Mouse (Mus musculus) forebrain, embryonic 11.5 days (tissue): ENCODE measurements around the gene Nin. TPM values are rescaled to one million over a fixed set of nuclear protein-coding genes. Genes with fewer than 3 reads are reported as not detected.

Experiments
- ATAC-seq: fragments of 200-750 bp; cut with Nextera tagmentation; replicated peaks from 2 replicates; pipeline ENCODE4 v1.8.0; 2017; ENCODE audit warnings: moderate TSS enrichment; ENCODE audit not compliant: low FRiP score
- DNase-seq: peaks from one replicate; pipeline ENCODE4 v3.0.0-alpha.2; 2017; ENCODE audit warnings: low spot score
- H3K27ac ChIP-seq: fragments of 300-500 bp; sonication (generic); 2 replicates; pipeline ENCODE4 v1.5.1; 2014; ENCODE audit warnings: low read depth, low read length
- H3K27me3 ChIP-seq: fragments of 300-500 bp; sonication (generic); 2 replicates; pipeline ENCODE4 v1.6.1; 2014; ENCODE audit warnings: mild to moderate bottlenecking, low read length, mixed read lengths; ENCODE audit not compliant: control insufficient read depth, insufficient read depth
- H3K36me3 ChIP-seq: fragments of 300-500 bp; sonication (generic); 2 replicates; pipeline ENCODE4 v1.6.1; 2014; ENCODE audit warnings: mild to moderate bottlenecking, low read length, moderate library complexity, mixed read lengths; ENCODE audit not compliant: control insufficient read depth, insufficient read depth
- H3K4me1 ChIP-seq: fragments of 300-500 bp; sonication (generic); replicated peaks from 2 replicates; pipeline ENCODE4 v1.6.1; 2014; ENCODE audit warnings: low read length, mixed read lengths; ENCODE audit not compliant: control insufficient read depth, insufficient read depth
- H3K4me2 ChIP-seq: fragments of 300-500 bp; sonication (generic); 2 replicates; pipeline ENCODE4 v1.6.1; 2014; ENCODE audit warnings: low read depth, mild to moderate bottlenecking, low read length, moderate library complexity, mixed read lengths; ENCODE audit not compliant: severe bottlenecking
- H3K4me3 ChIP-seq: fragments of 300-500 bp; sonication (generic); 2 replicates; pipeline ENCODE4 v1.5.1; 2014; ENCODE audit warnings: low read depth, low read length
- H3K9ac ChIP-seq: fragments of 300-500 bp; sonication (generic); 2 replicates; pipeline ENCODE4 v1.6.1; 2014; ENCODE audit warnings: low read length
- H3K9me3 ChIP-seq: fragments of 300-500 bp; sonication (generic); 2 replicates; pipeline ENCODE4 v1.6.1; 2016; ENCODE audit warnings: low read length, mixed read lengths; ENCODE audit not compliant: control insufficient read depth
- WGBS: fragments of 180-500 bp; shearing (Covaris S2); extraction: QIAGEN DNeasy Blood & Tissue Kit; methylation state at CpG from one replicate; pipeline ENCODE4 v1.1.7; 2014; 5-methylcytosine and 5-hydroxymethylcytosine counted together
- polyA plus RNA-seq: library from polyadenylated mRNA; unstranded; fragments of >200 nt; fragmentation: Nextera tagmentation; extraction: Ambion mirVana; gene quantifications from 2 replicates; pipeline ENCODE4 v1.2.1, GENCODE M21; 2014

Nin gene
- polyA plus RNA-seq, 1 experiment from 2014 or later, result 13.3 TPM

GRCm38 (mm10) chr12:70084198-70084597, 29.3 kb downstream of the Nin start:
- no peak overlapping the region for H3K27ac ChIP-seq
- no peak overlapping the region for H3K4me2 ChIP-seq
- no peaks in the 10 kb centered on the region for H3K27me3 ChIP-seq
- WGBS, result 89% methylated on average over 5 of the region's 5 CpGs
- DNase-seq (no peak), ATAC-seq (no peak)
- H3K4me1 ChIP-seq, result no peaks in the 10 kb centered on the region
- H3K9ac ChIP-seq, result no peak overlapping the region
- no peaks in the 10 kb centered on the region for H3K36me3 ChIP-seq
- no peak overlapping the region for H3K4me3 ChIP-seq
- H3K9me3 ChIP-seq, result no peaks in the 10 kb centered on the region

- Histone ChIP-seq H3K27me3 (no peaks in the 10 kb centered on the region), H3K27ac (no peak overlapping the region), H3K9me3 (no peaks in the 10 kb centered on the region), H3K4me2 (no peak overlapping the region), H3K36me3 (no peaks in the 10 kb centered on the region), H3K4me1 (no peaks in the 10 kb centered on the region), H3K9ac (no peak overlapping the region), H3K4me3 (no peak overlapping the region)
- no peak for DNase-seq
- 93% methylated on average over 4 of the region's 4 CpGs for WGBS
- no peak for ATAC-seq
These were observed 29.8 kb downstream of the Nin start for GRCm38 (mm10) chr12:70083737-70084136.

GRCm38 (mm10) chr12:70082935-70083532, 30.5 kb downstream of the Nin start:
- no peak for ATAC-seq
- WGBS, result 90% methylated on average over 3 of the region's 3 CpGs

GRCm38 (mm10) chr12:70082485-70082884, 31.0 kb downstream of the Nin start:
- H3K4me2 ChIP-seq, result no peak overlapping the region
- H3K4me3 ChIP-seq, result no peak overlapping the region
- H3K27me3 ChIP-seq, result no peaks in the 10 kb centered on the region
- 89% methylated on average over 9 of the region's 9 CpGs for WGBS
- no peak overlapping the region for H3K9ac ChIP-seq
- ATAC-seq (no peak), DNase-seq (no peak)
- H3K36me3 ChIP-seq, result no peaks in the 10 kb centered on the region
- no peaks in the 10 kb centered on the region for H3K4me1 ChIP-seq
- no peaks in the 10 kb centered on the region for H3K9me3 ChIP-seq
- H3K27ac ChIP-seq, result no peak overlapping the region

More at GRCm38 (mm10) chr12:70082935-70083532, 30.5 kb downstream of the Nin start:
- Histone ChIP-seq H3K36me3 (no peaks in the 10 kb centered on the region), H3K27me3 (no peaks in the 10 kb centered on the region), H3K27ac (no peak overlapping the region), H3K4me3 (no peak overlapping the region), H3K9me3 (no peaks in the 10 kb centered on the region), H3K4me1 (no peaks in the 10 kb centered on the region), H3K9ac (no peak overlapping the region), H3K4me2 (no peak overlapping the region)
- no peak for DNase-seq

GRCm38 (mm10) chr12:70078471-70079025, 35.0 kb downstream of the Nin start:
- H3K4me3 ChIP-seq, result no peak overlapping the region
- no peak overlapping the region for H3K27ac ChIP-seq
- no peaks in the 10 kb centered on the region for H3K4me1 ChIP-seq
- ATAC-seq, result no peak
- no peak overlapping the region for H3K4me2 ChIP-seq
- DNase-seq, result no peak
- WGBS, result 86% methylated on average over 7 of the region's 7 CpGs
- no peaks in the 10 kb centered on the region for H3K27me3 ChIP-seq
- no peaks in the 10 kb centered on the region for H3K36me3 ChIP-seq
- no peak overlapping the region for H3K9ac ChIP-seq
- H3K9me3 ChIP-seq, result no peaks in the 10 kb centered on the region

GRCm38 (mm10) chr12:70076493-70076892, 37.0 kb downstream of the Nin start:
- H3K27ac ChIP-seq, result no peak overlapping the region
- ATAC-seq, result no peak
- no peaks in the 10 kb centered on the region for H3K36me3 ChIP-seq
- no peaks in the 10 kb centered on the region for H3K4me1 ChIP-seq
- H3K4me3 ChIP-seq, result no peak overlapping the region
- no peaks in the 10 kb centered on the region for H3K9me3 ChIP-seq
- WGBS, result 94% methylated on average over 11 of the region's 11 CpGs
- no peak overlapping the region for H3K9ac ChIP-seq
- no peak for DNase-seq
- no peaks in the 10 kb centered on the region for H3K27me3 ChIP-seq
- H3K4me2 ChIP-seq, result no peak overlapping the region

GRCm38 (mm10) chr12:70075001-70075400, 38.5 kb downstream of the Nin start:
- H3K9ac ChIP-seq, result no peak overlapping the region
- H3K4me3 ChIP-seq, result no peak overlapping the region
- ATAC-seq, result no peak
- no peak for DNase-seq
- H3K9me3 ChIP-seq, result no peaks in the 10 kb centered on the region
- peaks cover 12% of the 10 kb centered on the region for H3K4me1 ChIP-seq
- H3K4me2 ChIP-seq, result no peak overlapping the region
- no peak overlapping the region for H3K27ac ChIP-seq
- WGBS, result 87% methylated on average over 2 of the region's 2 CpGs
- H3K27me3 ChIP-seq, result no peaks in the 10 kb centered on the region
- no peaks in the 10 kb centered on the region for H3K36me3 ChIP-seq

GRCm38 (mm10) chr12:70070888-70071287, 42.6 kb downstream of the Nin start:
- Histone ChIP-seq H3K4me1 (peaks cover 29% of the 10 kb centered on the region), H3K36me3 (no peaks in the 10 kb centered on the region), H3K27ac (peak overlapping the region; percentile 54; the same call in 1 of the 2 replicates), H3K27me3 (no peaks in the 10 kb centered on the region), H3K9ac (no peak overlapping the region), H3K9me3 (no peaks in the 10 kb centered on the region), H3K4me3 (no peak overlapping the region), H3K4me2 (peak overlapping the region; percentile 15; the same call in 1 of the 2 replicates)
- 60% methylated on average over 7 of the region's 7 CpGs for WGBS
- DNase-seq (no peak), ATAC-seq (no peak)

GRCm38 (mm10) chr12:70070306-70070705, 43.2 kb downstream of the Nin start:
- Histone ChIP-seq H3K4me3 (no peak overlapping the region), H3K9ac (peak overlapping the region; percentile 6; the same call in 1 of the 2 replicates), H3K4me2 (peak overlapping the region; percentile 15), H3K27ac (peak overlapping the region; percentile 54; the same call in 1 of the 2 replicates), H3K36me3 (no peaks in the 10 kb centered on the region), H3K4me1 (peaks cover 29% of the 10 kb centered on the region), H3K27me3 (no peaks in the 10 kb centered on the region), H3K9me3 (no peaks in the 10 kb centered on the region)
- ATAC-seq (peak; percentile 75), DNase-seq (peak; percentile 55)
- 7% methylated on average over 4 of the region's 4 CpGs for WGBS
